ENCODE assay signal across 10 mouse cellular contexts in genomic region chr4:97908576-97909147, GRCm38 (mm10).
DNase-seq lines count a peak whose midpoint lies in the region; ATAC-seq and TF ChIP-seq lines count a peak whose summit lies in the region.
"Had no signal": no experiment of that assay in that cellular context is flagged by ENCODE, and none has a peak within 500 bp of the region (broad histone marks: within the 10 kb centered on the region; RNA-seq: fewer than 3 reads in every experiment).

No protein-coding gene starts in this region.

- H3K4me2 ChIP-seq in heart, embryonic 12.5 days: no peak overlapping the region

- H3K4me3 ChIP-seq in liver, adult 2 months (ENCODE audit: insufficient read depth, low read depth, low read length): no peak overlapping the region
- no peak overlapping the region for H3K4me3 ChIP-seq in heart, embryonic 12.5 days

- peak overlapping the region; percentile 35; the same call in 1 of the 2 replicates for H3K9ac ChIP-seq in liver, adult 2 months (ENCODE audit: low read depth, low read length)
- no peak overlapping the region for H3K9ac ChIP-seq in heart, embryonic 12.5 days

- no peaks in the 10 kb centered on the region for H3K36me3 ChIP-seq in liver, adult 2 months (ENCODE audit: control insufficient read depth, insufficient read depth, low read length)
- H3K36me3 ChIP-seq in heart, embryonic 12.5 days: peaks cover 7% of the 10 kb centered on the region; the same call in 1 of the 2 replicates

- peak; percentile 25; the same call in 1 of the 2 replicates for ATAC-seq in heart, embryonic 12.5 days (ENCODE audit: insufficient number of reproducible peaks, low FRiP score)
- no peak for ATAC-seq in monocyte, adult 5-6 weeks (replicated peaks; ENCODE audit: insufficient number of reproducible peaks, low FRiP score, low TSS enrichment, poor library complexity, severe bottlenecking)
- ATAC-seq: midbrain, embryonic 16.5 days had no signal

- WGBS in liver, adult 2 months: 21% methylated on average over 4 of the region's 4 CpGs
- 59% methylated on average over 4 of the region's 4 CpGs for WGBS in heart, embryonic 12.5 days

- 0 out of 2 replicates have a peak, but pooled peaks have one; percentile 14 for TF ChIP-seq CTCF in liver, adult 2 months (IDR thresholded peaks at IDR 0.05; ENCODE audit: low read depth, low read length)

- TF ChIP-seq POLR2A in liver, adult 2 months (IDR thresholded peaks at IDR 0.05; ENCODE audit: extremely low read depth, insufficient read depth, low read length): no peak

- DNase-seq in heart, adult 11 months: peak; percentile 95
- DNase-seq in heart, postnatal 36 days: no peak
- DNase-seq in liver, adult 2 months (ENCODE audit: extremely low read depth, low read depth, low spot score): peak; percentile 92
- DNase-seq in liver: no peak
- DNase-seq in kidney, postnatal 14 days: peak; percentile 32
- DNase-seq: gastrocnemius, postnatal 10 days; thymus, postnatal 14 days had no signal

- H3K9me3 ChIP-seq in heart, embryonic 12.5 days (replicated peaks): no peaks in the 10 kb centered on the region

- H3K79me2 ChIP-seq in liver, adult 2 months (ENCODE audit: control insufficient read depth, insufficient read depth, low read length): peaks cover 10% of the 10 kb centered on the region; the same call in 1 of the 2 replicates

- H3K4me1 ChIP-seq in liver, adult 2 months (ENCODE audit: control insufficient read depth, insufficient read depth, low read length): peaks cover 22% of the 10 kb centered on the region
- peaks cover 16% of the 10 kb centered on the region for H3K4me1 ChIP-seq in heart, embryonic 12.5 days (replicated peaks)

- H3K27ac ChIP-seq in liver, adult 2 months (replicated peaks; ENCODE audit: insufficient read depth, low read depth, low read length): peak overlapping the region; percentile 93
- peak overlapping the region; percentile 58 for H3K27ac ChIP-seq in heart, embryonic 12.5 days (ENCODE audit: poor library complexity, severe bottlenecking)

- no peaks in the 10 kb centered on the region for H3K27me3 ChIP-seq in liver, adult 2 months (ENCODE audit: control insufficient read depth, insufficient read depth, low read length)
- H3K27me3 ChIP-seq in heart, embryonic 12.5 days (replicated peaks): no peaks in the 10 kb centered on the region

- intact Hi-C loops in heart, postnatal 36 days (cut with DNase I): loop anchor here (5.0 kb wide), 2 partner anchors 131 to 151 kb away; partner anchors contain the start of gene E130114P18Rik

Comparison
In these comparisons a context has a peak if more than half of its experiments do, and no peak if none do; other contexts are left out.
1. DNase-seq: peak in heart, adult 11 months (single experiment), liver, adult 2 months (single experiment) and kidney, postnatal 14 days (single experiment); none in heart, postnatal 36 days (0 of 2) and liver (single experiment).